Mouse (Mus musculus) right cerebral cortex, postnatal 25 days (tissue): Measurements from ENCODE around the gene Sbk3.

ENCODE experiments used
- DNase-seq: peaks from one replicate; pipeline ENCODE4 v3.0.0; 2022

Gene Sbk3

GRCm38 (mm10) chr7:4993347-4993998 lies 22.5 kb upstream of the Sbk3 start:
- DNase-seq = no peak

- no peak for DNase-seq
These were observed 17.3 kb upstream of the Sbk3 start for GRCm38 (mm10) chr7:4988250-4988649.

GRCm38 (mm10) chr7:4976832-4977231 lies 5.9 kb upstream of the Sbk3 start:
- no peak for DNase-seq

GRCm38 (mm10) chr7:4975455-4975854 lies 4.5 kb upstream of the Sbk3 start:
- DNase-seq = no peak

GRCm38 (mm10) chr7:4972321-4973047 lies 1.5 kb upstream of the Sbk3 start:
- DNase-seq = no peak

GRCm38 (mm10) chr7:4971710-4972109 lies 742 bp upstream of the Sbk3 start:
- no peak for DNase-seq

- DNase-seq = no peak
These were observed 6.0 kb downstream of the Sbk3 start for GRCm38 (mm10) chr7:4964988-4965387.

- DNase-seq = peak; percentile 52
These were observed 6.7 kb downstream of the Sbk3 start, which contains the start of gene Sbk2 for GRCm38 (mm10) chr7:4964272-4964671. Gene Sbk2, minus strand, starts transcription at chr7:4964406.

- no peak for DNase-seq
These were observed 7.4 kb downstream of the Sbk3 start for GRCm38 (mm10) chr7:4963527-4963926.

- DNase-seq = no peak
These were observed 13.6 kb downstream of the Sbk3 start for GRCm38 (mm10) chr7:4957361-4957760.

- no peak for DNase-seq
These were observed 17.0 kb downstream of the Sbk3 start for GRCm38 (mm10) chr7:4953815-4954445.

GRCm38 (mm10) chr7:4950561-4951342 lies 20.2 kb downstream of the Sbk3 start:
- no peak for DNase-seq

GRCm38 (mm10) chr7:4948386-4948785 lies 22.6 kb downstream of the Sbk3 start:
- no peak for DNase-seq

- DNase-seq = no peak
These were observed 23.1 kb downstream of the Sbk3 start for GRCm38 (mm10) chr7:4947855-4948254.

GRCm38 (mm10) chr7:4943223-4943815 lies 27.6 kb downstream of the Sbk3 start:
- DNase-seq = peak; percentile 89

GRCm38 (mm10) chr7:4942673-4943072 lies 28.3 kb downstream of the Sbk3 start:
- DNase-seq = no peak

- peak; percentile 68 for DNase-seq
These were observed 30.9 kb downstream of the Sbk3 start for GRCm38 (mm10) chr7:4940068-4940479.

- DNase-seq = no peak
These were observed 32.5 kb downstream of the Sbk3 start for GRCm38 (mm10) chr7:4938456-4938855.

GRCm38 (mm10) chr7:4937392-4937791 lies 33.6 kb downstream of the Sbk3 start:
- no peak for DNase-seq

GRCm38 (mm10) chr7:4936832-4937231 lies 34.1 kb downstream of the Sbk3 start:
- no peak for DNase-seq

- DNase-seq = no peak
These were observed 36.6 kb downstream of the Sbk3 start for GRCm38 (mm10) chr7:4934160-4934914.

- DNase-seq = no peak
These were observed 37.9 kb downstream of the Sbk3 start for GRCm38 (mm10) chr7:4933103-4933502.
